Mouse (Mus musculus): Measurements from ENCODE around the gene Lpcat3.
"Not testable (repeated sequence)": the region's sequence is repeated elsewhere in the genome, so short reads cannot be mapped to it uniquely, and the experiment has no call there.

Gene Lpcat3

GRCm38 (mm10) chr6:124662477-124663423 is at the start of gene Lpcat3:
Lpcat3 (plus strand) TSS chr6:124663027.
- peak; percentile 100 for DNase-seq

GRCm38 (mm10) chr6:124625612-124626011 is 37.2 kb upstream of the Lpcat3 start:
- no peak for DNase-seq

- not testable (repeated sequence) for DNase-seq
Measured at GRCm38 (mm10) chr6:124626184-124626583, 36.6 kb upstream of the Lpcat3 start.

- DNase-seq = no peak
Measured at GRCm38 (mm10) chr6:124630763-124631162, 32.1 kb upstream of the Lpcat3 start.

- not testable (repeated sequence) for DNase-seq
Measured at GRCm38 (mm10) chr6:124635985-124636384, 26.8 kb upstream of the Lpcat3 start, which contains the start of gene C1s2. C1s2 (minus strand) TSS chr6:124636085.

- not testable (repeated sequence) for DNase-seq
Measured at GRCm38 (mm10) chr6:124636858-124637460, 25.9 kb upstream of the Lpcat3 start.

GRCm38 (mm10) chr6:124640041-124640440 is 22.8 kb upstream of the Lpcat3 start:
- no peak for DNase-seq

- DNase-seq = peak; percentile 77 to 90
Measured at GRCm38 (mm10) chr6:124640997-124641396, 21.8 kb upstream of the Lpcat3 start.

- no peak for DNase-seq
Measured at GRCm38 (mm10) chr6:124646394-124646793, 16.4 kb upstream of the Lpcat3 start.

GRCm38 (mm10) chr6:124655893-124656292 is 6.9 kb upstream of the Lpcat3 start:
- DNase-seq = no peak

- no peak for DNase-seq
Measured at GRCm38 (mm10) chr6:124658067-124658466, 4.8 kb upstream of the Lpcat3 start.

- DNase-seq = no peak
Measured at GRCm38 (mm10) chr6:124661156-124661806, 1.5 kb upstream of the Lpcat3 start.

GRCm38 (mm10) chr6:124661995-124662394 is 832 bp upstream of the Lpcat3 start:
- no peak for DNase-seq

- DNase-seq = no peak
Measured at GRCm38 (mm10) chr6:124663424-124663795, 583 bp downstream of the Lpcat3 start.

GRCm38 (mm10) chr6:124664256-124664655 is 1.4 kb downstream of the Lpcat3 start:
- no peak for DNase-seq

GRCm38 (mm10) chr6:124665011-124665410 is 2.2 kb downstream of the Lpcat3 start:
- no peak for DNase-seq

- DNase-seq = no peak
Measured at GRCm38 (mm10) chr6:124669234-124669859, 6.5 kb downstream of the Lpcat3 start.

- DNase-seq = no peak
Measured at GRCm38 (mm10) chr6:124670281-124670900, 7.6 kb downstream of the Lpcat3 start.

- DNase-seq = no peak
Measured at GRCm38 (mm10) chr6:124672100-124672499, 9.3 kb downstream of the Lpcat3 start.

- DNase-seq = peak; percentile 37 to 66
Measured at GRCm38 (mm10) chr6:124673619-124674018, 10.8 kb downstream of the Lpcat3 start.

GRCm38 (mm10) chr6:124674591-124674990 is 11.8 kb downstream of the Lpcat3 start:
- peak; percentile 51 to 69 for DNase-seq

- peak in 1 of 2 experiments; percentile 56 for DNase-seq
Measured at GRCm38 (mm10) chr6:124676171-124676570, 13.3 kb downstream of the Lpcat3 start.
